Mouse (Mus musculus) lung, postnatal 10 days (tissue): ENCODE data around the gene Ppm1h.

Experiments used
- DNase-seq: peaks from one replicate; pipeline ENCODE4 v3.0.0; 2021

Ppm1h gene

DNA sequence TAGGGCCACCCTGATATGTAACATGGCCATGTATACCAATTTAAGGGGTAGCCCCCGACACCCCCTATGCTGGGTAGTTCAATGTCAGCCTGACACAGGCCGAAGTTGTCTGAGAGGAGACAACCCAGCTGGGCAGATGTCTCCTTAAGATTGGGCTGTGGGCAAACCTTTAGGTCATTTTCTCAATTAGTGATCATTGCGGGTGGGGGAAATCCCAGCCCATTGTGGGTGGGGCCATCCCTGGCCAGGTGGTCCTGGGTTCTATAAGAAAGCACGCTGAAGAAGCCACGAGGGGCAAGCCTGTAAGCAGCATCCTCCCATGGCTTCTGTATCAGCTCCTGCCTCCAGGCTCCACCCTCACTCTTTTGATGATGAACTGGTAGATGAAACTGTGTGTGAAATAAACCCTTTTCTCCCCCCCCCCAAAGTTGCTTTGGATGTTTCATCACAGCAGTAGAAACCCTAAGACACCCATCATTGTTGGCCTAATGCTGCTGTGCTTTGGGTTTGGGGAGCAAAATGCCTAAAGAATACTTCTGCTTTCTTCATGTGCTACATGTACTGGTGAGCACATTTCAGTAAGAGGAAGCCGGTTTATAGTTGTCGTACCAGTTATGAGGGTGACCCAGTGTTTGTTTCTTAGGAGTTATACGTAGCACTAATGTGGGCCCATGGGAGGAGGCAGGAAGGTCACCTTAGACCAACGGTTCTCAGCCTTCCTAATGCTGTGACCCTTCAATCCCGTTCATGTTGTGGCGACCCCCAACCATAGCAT, 68.8 kb downstream of the Ppm1h start:
- DNase-seq = no peak

DNA sequence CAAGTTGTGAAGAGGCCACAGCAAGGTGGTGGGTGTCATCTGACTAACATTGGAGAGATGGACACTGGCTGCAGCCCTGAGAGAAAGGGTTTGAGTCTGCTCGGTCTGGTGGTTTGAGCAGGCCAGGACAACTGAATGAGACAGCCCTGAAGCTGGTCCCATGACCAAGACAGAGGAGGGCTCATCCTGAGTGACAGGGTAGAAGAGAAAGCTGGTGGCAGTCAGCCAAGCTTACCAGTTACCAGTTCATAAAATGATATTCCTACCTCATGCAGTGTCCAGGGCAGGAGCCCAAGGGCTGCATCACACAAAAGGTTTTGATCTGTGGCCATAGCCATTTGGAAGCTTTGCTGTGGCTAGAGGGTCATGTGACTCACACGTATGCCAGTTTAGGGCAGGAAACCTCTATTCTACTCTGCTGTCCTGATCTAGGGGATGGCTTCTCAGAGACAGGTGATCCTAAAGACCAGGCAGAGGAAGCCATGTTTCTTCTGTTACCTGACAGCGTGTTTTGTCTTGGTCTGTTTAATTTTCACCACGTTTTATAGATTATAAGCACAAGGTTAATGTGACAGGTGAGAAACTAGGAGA, 69.9 kb downstream of the Ppm1h start:
- DNase-seq = no peak

DNA sequence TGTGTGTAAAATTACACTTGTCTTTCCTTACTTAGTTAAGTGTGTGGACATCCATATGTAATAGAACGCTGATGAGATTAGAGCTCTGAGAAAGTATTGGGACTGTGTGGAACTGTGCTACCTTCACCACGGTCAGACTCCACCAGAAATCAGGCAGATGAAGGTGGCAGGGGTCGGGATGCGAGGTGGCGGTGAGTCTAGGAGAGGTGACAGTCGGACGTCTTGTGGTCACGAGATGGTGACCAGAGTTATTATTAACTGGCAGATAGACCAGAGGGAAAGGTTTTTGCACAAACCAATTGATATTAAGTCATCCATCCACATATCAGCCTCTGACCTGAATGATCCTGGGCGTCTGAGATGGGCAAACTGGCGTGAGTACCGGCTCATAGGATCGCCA, 70.5 kb downstream of the Ppm1h start:
- no peak for DNase-seq

DNA sequence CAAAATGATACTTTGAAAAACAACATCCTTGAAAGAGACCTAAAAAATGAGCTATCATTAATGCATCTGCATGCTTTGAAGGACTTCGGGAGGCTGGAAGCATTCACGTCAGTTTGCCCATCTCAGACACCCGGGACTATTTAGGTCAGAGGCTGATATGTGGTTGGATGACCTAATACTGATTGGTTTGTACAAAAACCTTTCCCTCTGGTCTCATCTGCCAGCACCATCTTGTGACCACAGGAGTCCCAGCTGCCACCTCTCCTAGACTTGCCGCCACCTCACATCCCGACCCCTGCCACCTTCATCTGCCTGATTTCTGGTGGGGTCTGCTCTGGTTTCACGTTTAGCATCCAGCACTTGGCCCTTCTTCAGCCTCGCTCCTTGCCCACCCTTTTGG, 71.3 kb downstream of the Ppm1h start:
- DNase-seq = no peak

DNA sequence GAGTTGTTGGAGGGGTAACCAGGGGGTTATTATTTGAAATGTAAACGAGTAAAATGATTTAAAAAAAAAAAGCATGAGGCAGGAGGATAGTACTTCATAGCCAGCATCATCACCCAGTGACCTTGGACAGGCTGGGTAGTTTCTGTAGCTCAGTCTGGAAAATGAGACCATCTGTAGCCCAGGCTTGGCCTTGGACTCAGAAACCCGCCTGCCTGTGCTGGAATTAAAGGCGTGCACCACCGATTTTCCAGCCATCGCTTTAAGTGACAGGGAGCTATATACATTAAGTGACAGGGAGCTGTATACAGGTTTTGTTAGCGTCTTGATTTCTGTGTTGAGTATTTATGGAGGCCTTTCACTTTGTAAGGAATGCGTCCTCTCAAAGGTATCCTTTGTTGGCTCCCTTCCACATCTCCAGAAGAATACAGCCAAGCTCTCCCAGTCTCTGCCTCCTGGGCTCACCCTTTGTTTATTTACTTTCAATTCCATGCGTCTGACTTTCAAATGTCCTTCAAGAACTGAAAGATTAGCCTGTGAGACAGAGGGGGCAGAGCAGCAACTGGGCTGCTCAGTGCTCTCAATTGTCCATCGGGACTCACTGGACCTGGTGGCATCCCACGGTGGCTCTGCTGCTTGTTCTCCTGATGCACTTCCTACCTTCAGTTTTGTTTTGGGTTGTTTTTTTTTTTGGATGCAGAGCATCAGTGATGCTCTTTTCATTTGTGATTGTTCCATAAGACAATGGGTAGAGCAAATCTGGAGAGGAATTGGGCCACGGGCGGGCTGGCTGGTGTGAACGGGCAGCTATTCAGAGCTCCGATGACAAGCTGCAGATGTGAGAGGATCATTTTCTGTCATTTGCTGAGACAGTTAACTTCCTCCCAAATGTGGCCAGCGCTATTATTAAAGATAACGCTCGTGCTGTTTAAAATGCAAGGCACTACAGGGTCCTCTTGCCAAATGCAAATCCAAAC, 74.7 kb downstream of the Ppm1h start:
- no peak for DNase-seq

DNA sequence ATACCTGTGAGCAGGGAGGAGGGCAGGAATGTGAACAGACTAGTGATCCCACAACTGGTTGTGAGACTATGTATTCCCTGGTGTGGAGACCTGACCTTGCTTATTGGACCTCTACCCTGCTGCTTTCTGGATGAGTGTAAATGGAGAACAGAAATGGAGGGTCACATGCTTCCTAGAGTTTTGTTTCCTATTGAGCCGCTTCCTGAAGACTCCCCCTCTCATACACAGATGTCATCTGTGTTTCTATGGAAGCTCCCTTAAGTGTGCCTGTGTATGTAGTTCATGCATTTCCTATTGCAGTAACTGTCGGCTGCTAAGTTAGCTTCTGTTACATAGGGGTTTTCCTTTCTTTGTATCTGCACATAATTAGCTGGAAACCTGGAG, 75.4 kb downstream of the Ppm1h start:
- no peak for DNase-seq

DNA sequence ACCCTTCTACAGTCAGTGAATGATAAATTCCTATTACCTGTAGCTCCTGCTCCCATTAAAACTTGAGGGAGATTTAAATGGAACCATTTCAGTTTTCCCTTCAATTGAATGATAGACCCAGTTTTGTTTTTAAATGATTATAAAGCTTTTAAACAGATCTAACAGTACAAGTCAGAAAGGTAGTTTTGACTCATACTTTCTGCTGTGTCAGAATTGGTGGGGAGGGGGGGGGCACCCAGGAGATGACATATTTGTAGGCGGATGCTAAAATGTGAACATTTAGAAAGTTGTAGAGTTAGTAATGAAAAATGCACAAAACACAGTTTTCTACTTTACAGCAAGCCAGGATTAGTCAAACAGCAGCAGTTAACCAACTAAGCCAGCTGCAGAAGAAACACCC, 76.4 kb downstream of the Ppm1h start:
- no peak for DNase-seq

DNA sequence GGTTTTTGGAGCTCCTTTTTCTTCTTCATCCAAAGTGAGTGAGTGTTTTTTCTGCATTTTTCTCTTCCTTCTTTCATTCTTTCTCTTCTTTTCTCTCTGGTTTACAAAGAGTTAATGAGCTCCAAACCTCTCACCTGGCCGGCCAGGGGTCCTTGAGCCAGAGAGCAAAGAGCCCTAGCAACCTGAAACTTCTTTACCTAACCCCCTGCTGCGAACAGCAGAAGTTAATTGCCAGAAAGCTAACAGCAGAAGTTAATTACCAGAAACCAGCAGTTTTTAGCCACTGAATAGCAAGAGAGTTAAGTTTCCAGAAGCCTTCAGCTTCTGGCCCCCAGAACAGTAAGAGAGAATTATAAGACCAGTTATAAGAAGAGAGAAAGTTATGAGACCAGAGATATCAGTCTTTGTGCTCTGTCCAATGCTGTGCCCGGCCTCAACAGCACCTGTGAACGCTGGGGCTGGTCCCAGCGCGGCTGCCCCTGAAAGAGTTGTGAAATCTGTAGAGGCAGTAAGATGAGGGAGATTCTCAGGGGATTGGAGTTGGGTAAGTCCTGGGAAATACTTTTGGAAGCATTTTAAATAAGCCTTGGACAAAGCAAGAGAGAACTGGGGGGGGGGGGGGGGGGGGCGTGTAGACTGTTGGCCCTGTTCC, 78.4 kb downstream of the Ppm1h start:
- DNase-seq = no peak

DNA sequence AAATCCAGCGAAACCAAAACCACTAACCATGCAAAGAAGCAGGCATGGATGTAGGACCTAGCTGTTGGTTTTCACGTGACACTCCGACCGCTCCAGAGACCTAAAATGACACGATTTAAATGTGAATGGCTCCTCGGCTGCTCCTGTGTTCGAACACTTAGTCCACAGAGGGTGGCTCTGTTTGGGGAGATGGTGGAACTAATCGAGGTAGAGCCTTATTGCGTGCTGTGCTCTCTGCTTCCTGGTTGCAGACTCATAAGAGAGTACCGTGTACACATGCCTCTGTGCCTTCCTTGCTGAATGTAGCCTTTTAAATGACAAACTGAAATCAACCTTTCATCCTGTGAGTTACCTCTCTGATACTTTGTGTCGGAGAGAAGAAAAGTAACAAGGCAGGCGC, 79.2 kb downstream of the Ppm1h start:
- no peak for DNase-seq

DNA sequence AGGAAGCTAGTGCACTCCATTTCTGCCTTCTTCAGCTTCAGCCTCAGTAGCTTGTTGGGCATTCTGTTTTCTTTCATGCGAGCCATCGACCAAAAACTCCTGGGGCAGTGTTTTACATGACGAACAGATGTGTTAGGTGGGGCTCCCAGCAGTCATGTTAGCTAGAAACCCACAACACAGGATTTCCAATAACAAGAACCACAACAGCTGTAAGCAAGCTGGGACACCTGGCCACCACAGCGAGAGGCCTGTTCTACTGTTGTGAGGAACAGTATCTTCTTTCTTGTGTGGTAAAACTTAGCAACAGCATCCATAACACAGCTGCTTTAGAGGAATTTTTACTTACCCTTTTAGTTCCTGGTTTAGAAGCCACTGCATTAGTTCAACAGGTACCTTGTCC, 79.8 kb downstream of the Ppm1h start:
- DNase-seq = no peak

DNA sequence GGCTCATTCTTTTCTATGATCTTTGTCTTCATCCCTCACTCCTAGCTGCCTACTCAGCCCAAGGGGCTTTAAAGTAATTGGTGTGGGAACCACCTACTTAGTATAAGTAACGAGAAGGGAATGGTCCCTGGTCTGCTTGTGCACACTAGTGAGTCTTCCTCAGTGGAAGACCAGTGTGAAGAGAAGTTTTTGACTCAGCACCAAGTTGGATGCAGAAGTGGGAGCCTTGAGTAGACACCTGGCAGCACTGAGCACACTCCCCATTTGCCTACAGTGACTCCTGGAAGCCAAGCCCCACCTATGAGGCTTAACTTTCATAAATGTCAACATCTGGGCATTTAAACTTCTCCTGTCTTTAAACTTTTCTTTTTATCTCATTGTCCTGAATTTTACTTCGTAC, 81.2 kb downstream of the Ppm1h start:
- DNase-seq = no peak

DNA sequence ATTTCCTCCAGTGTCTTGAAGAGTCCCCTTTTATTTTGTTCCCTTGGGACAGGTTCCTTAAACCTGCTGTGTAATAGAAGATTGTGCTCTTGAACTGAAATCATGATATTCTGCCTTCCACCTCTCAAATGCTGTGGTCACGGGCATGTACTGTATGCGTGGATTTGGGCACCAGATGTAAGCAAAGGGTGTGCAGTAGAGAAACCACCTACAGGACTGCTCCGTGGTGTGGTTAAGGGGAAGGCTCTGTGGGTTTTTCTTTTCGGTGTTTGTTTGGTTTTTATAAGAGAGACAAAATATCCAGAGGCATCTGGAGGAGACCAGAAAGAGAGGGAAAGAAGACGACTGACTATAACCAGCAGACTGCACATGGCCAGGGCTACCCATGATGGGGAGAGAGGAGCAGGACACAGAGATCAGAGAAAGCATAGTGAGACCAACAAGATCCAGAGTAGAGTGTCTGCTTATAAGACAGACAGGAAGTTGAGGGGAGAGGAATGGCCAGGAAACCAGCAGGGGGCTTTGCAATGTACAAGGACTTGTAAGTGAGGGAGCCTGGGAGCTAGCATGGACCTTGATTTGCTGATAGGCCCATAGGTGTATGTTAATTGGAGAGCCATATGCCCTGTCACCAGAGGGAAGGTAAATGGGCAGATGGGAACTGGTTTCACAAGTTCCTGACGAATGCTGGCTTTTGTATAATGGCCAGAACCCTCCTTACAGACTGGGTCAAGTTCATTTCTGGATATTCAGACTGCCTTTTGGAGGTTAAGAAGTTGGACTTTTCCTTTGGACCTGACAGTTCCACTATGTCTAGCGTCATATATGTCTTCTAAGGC, 82.1 kb downstream of the Ppm1h start:
- DNase-seq = no peak

DNA sequence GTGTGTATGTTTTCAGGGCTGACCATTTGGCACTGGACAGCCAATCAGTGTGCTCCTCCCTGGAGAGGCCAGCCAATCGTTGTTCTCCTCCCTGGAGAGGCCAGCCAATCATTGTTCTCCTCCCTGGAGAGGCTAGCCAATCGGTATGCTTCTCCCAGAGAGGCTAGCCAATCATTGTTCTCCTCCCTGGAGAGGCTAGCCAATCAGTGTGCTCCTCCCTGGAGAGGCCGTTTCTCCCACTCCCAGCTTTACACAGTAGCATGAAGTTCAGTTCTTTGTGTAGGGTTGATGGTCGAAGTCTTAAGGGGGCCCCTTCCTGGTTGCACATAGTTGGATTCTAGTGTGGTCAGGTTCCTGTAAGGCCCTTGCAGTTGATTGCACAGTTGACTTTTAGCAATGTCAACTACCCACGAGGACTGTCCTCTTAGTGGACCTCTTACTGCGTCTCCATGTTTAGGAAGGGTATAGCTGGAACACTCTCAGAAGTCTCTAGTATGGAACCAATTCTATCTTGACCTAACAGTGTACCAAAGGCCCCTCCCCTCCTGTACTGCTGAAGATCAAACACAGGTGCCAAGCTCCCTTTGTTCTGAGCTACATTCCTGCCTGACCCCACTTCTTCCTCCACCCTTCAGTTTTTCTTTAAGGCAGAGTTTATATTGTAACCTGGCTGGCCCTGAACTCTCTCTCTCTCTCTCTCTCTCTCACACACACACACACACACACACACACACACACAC, 84.4 kb downstream of the Ppm1h start:
- no peak for DNase-seq

DNA sequence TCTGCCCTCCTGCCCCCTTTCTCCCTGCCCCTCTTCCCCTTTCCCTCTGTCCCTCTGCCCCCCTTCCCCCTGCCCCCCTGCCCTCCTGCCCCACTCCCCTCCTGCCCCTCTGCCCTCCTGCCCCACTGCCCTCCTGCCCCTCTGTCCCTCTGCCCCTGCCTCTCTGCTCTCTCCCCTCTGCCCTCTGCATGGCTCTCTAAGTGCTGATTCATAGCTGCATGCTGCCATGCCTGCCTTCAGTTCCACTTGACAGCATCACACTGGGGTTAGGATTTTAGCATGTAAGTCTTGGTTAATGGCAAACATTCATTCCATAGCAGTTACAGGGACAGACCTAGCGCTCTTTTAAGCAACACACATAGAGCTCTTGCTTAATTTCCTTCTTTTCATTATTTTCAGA, 85.0 kb downstream of the Ppm1h start:
- no peak for DNase-seq

DNA sequence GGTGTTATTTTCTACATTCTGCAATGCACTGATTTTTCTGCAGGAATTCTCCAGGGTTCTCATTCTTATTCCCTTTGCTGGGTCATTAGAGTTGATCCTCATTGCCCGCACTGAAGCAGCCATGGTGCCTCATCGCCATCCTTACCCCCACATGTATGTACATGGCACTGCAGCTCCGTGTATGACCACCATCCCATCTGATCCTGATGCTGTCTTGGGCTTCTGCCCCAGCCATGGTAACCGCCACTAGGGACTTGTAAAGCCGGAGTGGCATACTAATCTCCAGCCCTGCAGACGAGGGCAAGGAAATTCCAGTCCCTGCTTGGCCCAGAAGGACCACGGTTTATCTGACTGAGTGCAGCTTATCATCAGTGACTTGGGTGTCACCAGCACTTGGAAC, 86.1 kb downstream of the Ppm1h start:
- DNase-seq = no peak

DNA sequence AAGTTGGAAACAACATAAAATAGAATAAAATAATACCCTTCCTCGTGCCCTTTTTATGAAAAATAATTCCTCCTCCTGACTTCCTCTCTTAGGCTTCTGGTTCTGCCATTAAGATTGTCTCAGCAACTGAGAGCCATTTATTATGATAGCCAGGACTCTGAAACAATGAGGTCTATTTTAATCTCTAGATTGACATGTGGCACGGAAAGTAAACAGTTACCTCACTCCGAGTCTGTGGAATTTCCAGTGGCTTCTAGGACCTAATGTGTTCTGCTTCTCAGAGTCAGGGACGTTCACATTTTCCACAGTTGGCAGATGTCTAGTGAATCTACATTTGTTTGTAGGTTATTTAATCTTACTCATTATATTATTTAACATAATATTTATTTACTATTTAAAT, 87.0 kb downstream of the Ppm1h start:
- no peak for DNase-seq

DNA sequence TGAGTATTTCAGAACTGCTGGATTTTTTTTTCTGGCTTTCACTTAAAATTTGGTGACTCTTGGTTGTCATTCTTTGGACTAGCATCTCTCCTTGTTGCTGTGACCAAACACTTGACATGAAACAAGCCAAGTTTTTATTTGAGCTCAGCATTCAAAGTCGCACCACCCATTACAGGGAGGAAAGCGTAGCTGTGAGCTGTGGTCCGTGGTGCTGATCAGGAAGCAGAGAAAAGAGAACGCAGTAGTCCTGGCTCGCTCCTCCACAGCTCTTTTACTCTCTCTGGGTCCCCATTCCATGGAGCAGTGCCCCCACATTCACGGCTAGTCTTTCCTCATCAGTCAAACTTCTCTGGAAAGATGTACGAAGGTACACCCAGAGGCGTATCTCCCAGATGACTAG, 87.4 kb downstream of the Ppm1h start:
- no peak for DNase-seq

DNA sequence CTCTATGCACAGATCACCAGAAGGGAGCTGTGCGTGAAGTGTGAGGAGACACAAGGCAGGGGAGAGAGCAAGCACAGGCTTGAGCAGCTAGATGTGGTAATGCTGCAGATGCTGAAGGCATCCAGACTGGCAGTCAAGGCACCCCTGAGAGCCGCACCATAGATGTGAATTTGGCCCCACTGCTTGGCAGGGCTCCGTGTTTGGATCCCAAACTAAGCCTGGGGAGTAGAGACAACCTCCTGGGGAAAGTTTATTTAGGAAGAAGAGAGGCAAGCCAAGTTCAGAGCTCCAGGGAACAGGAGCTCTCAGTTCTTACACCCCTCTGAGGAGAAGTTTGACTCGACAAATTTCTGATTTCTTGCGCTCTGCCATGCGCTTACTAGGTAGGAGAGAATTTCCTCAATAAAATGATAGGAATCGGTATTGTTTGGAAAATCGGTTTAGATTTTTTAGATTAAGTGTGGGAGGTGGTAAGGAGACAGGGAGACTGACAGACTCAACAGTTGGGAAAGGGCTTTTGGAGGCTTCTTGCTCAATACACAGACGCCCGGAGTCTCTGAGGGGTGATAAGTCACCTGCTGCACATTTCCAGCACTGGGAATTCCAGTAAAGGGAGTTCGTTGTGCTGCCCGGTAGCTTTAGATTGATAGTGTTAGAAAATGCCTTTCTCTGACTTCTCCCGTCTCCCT, 89.8 kb downstream of the Ppm1h start:
- no peak for DNase-seq

DNA sequence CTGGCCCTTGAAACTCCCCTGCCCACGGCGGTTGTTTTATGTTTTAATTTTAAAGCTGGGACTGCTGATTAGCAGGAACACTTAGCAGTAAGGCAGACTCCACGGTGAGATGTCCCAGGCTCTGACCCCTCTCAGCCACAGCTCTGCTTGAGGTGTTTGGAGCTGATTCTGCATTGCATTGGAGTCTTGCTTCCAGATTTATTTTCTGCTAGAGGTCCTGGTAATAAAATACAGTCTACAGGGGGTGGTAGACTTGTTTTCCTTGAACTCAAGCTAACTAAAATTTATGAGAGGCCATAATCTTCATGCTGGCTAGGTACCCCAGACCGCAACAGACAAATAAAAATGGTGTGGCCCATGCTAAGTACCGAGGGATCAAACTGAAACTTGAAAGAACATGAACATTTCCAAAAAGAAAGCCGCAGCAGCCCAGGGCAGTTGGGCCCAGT, 90.4 kb downstream of the Ppm1h start:
- no peak for DNase-seq

DNA sequence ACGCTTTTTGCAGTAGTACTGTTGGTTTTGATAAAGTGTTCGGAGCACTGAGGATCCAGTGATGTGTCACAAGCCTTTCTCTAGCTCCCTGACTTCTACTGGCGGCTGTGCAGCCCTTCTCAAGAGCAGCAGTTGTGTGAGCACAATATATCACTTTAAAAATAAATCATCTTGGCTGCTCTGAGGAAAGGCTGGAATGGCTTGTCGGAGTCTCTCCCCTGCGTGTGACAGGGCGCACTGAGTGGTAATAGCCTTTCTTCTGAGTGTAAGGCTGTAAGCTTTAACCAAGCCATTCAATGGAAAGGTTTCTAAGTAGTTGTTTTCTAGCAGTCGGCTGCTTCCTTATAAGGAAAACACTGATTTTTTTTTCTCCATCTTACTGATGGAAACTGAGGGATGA, 91.8 kb downstream of the Ppm1h start:
- DNase-seq = no peak

DNA sequence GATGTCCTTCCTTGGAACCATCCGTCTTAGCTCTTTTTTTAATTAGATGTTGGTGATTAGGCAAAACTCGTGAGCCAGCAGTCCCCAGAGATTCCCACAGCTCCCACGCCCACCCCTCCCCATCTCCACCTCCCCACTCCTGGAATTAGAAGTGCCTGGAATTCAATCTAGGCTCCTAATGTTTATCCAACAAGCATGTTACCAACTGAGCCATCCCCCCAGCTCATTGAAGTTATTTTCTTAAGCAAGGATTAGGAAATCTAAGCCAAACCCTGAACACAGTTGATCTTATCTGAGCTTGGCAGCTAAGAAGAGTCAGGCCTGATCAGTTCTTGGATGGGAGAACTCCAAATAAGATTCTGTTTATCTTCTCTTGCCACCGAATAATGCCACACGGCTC, 92.4 kb downstream of the Ppm1h start:
- DNase-seq = no peak
